Mouse (Mus musculus): Measurements from ENCODE around the gene Pcsk7. TPM values are rescaled to one million over a fixed set of nuclear protein-coding genes. Genes with fewer than 3 reads are reported as not detected.

Pcsk7 gene
- total RNA-seq, 1 experiment from 2014 or later = 36.3 TPM

- no peak; the same call in 1 of the 2 replicates for ATAC-seq (replicated peaks; ENCODE audit: insufficient number of reproducible peaks, low FRiP score, low TSS enrichment, poor library complexity, severe bottlenecking)
Measured at GRCm38 (mm10) chr9:45954294-45955106, 48.2 kb downstream of the Pcsk7 start.

- peak; percentile 77 for ATAC-seq (replicated peaks; ENCODE audit: insufficient number of reproducible peaks, low FRiP score, low TSS enrichment, poor library complexity, severe bottlenecking)
Measured at GRCm38 (mm10) chr9:45955107-45955963, 49.0 kb downstream of the Pcsk7 start, which contains the start of gene Sidt2. TSS of gene Sidt2 (minus strand) at chr9:45955258.

- no peak for ATAC-seq (replicated peaks; ENCODE audit: insufficient number of reproducible peaks, low FRiP score, low TSS enrichment, poor library complexity, severe bottlenecking)
Measured at GRCm38 (mm10) chr9:45958023-45958670, 51.9 kb downstream of the Pcsk7 start.

- ATAC-seq (replicated peaks; ENCODE audit: insufficient number of reproducible peaks, low FRiP score, low TSS enrichment, poor library complexity, severe bottlenecking) = no peak
Measured at GRCm38 (mm10) chr9:45958851-45959250, 52.6 kb downstream of the Pcsk7 start.

- peak; percentile 77 for ATAC-seq (replicated peaks; ENCODE audit: insufficient number of reproducible peaks, low FRiP score, low TSS enrichment, poor library complexity, severe bottlenecking)
Measured at GRCm38 (mm10) chr9:45959661-45960060, 53.4 kb downstream of the Pcsk7 start.

- ATAC-seq (replicated peaks; ENCODE audit: insufficient number of reproducible peaks, low FRiP score, low TSS enrichment, poor library complexity, severe bottlenecking) = peak; percentile 83
Measured at GRCm38 (mm10) chr9:45961855-45962254, 55.6 kb downstream of the Pcsk7 start.

- no peak for ATAC-seq (replicated peaks; ENCODE audit: insufficient number of reproducible peaks, low FRiP score, low TSS enrichment, poor library complexity, severe bottlenecking)
Measured at GRCm38 (mm10) chr9:45963577-45963976, 57.3 kb downstream of the Pcsk7 start.

GRCm38 (mm10) chr9:45976884-45977283, 70.6 kb downstream of the Pcsk7 start:
- ATAC-seq (replicated peaks; ENCODE audit: insufficient number of reproducible peaks, low FRiP score, low TSS enrichment, poor library complexity, severe bottlenecking) = no peak

Other genes starting within 250 kb of the Pcsk7 start
- gene Cep164, start 77.8 kb upstream of the Pcsk7 start, total RNA-seq (2017) = 10.6 to 16.4 TPM (median 13.0 TPM) in 3 replicates
- gene Bace1, start 67.9 kb upstream of the Pcsk7 start, total RNA-seq (2017) = 0.29 to 1.1 TPM (median 0.43 TPM) in 3 replicates
- gene Rnf214, start 414 bp downstream of the Pcsk7 start, total RNA-seq (2017) = 35.0 to 48.8 TPM (median 46.1 TPM) in 3 replicates
- gene Tagln, start 29.6 kb downstream of the Pcsk7 start, total RNA-seq (2017) = 0.68 TPM in 1 of 3 replicates, not detected in the others
- 40.2 to 62.3 TPM (median 50.1 TPM) in 3 replicates for gene Sidt2, start 48.8 kb downstream of the Pcsk7 start, total RNA-seq (2017)
- gene Pafah1b2, start 106.2 kb downstream of the Pcsk7 start, total RNA-seq (2017) = 67.4 to 83.6 TPM (median 77.9 TPM) in 3 replicates
- gene Sik3, start 106.3 kb downstream of the Pcsk7 start, total RNA-seq (2017) = 8.8 to 21.7 TPM (median 11.0 TPM) in 3 replicates